ENCODE assay signal across 12 mouse cellular contexts in the genomic region with DNA sequence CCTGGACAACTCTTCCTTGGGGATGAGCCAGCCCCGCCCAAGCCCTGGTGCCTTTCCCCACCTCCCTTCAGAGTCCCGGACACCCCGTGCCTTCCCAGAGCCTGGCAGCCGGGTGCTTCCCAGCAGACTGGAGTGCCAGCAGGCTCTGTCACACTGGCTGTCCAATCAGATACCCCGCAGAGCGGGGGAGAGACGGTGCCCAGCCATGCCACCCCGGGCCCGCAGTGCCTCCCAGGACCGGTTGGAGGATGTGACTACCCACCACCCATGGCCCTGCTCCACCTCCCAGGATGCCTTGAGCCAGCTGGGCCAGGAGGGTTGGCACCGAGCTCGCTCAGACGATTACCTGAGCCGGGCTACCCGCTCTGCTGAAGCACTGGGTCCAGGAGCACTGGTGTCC. TPM values are rescaled to one million over a fixed set of nuclear protein-coding genes. Genes with fewer than 3 reads are reported as not detected.
DNase-seq lines count a peak whose midpoint lies in the region; ATAC-seq and TF ChIP-seq lines count a peak whose summit lies in the region.
"Had no signal": no experiment of that assay in that cellular context is flagged by ENCODE, and none has a peak within 500 bp of the region (broad histone marks: within the 10 kb centered on the region; RNA-seq: fewer than 3 reads in every experiment).

No protein-coding gene starts in this region.

- no peaks in the 10 kb centered on the region for H3K9me3 ChIP-seq in embryonic facial prominence, embryonic 13.5 days
- no peaks in the 10 kb centered on the region for H3K9me3 ChIP-seq in hindbrain, embryonic 10.5 days
- no peaks in the 10 kb centered on the region for H3K9me3 ChIP-seq in midbrain, postnatal 0 days (ENCODE audit: low read length)
- H3K9me3 ChIP-seq: stomach, embryonic 15.5 days had no signal

- 0 out of 2 replicates have a peak overlapping the region, but pooled peaks have one; percentile 58 for H3K4me3 ChIP-seq in embryonic facial prominence, embryonic 13.5 days
- 0 out of 2 replicates have a peak overlapping the region, but pooled peaks have one; percentile 1 for H3K4me3 ChIP-seq in hindbrain, embryonic 10.5 days
- H3K4me3 ChIP-seq in midbrain, postnatal 0 days (ENCODE audit: low read depth, low read length) = no peak overlapping the region
- H3K4me3 ChIP-seq: stomach, embryonic 15.5 days had no signal

- intact Hi-C loops in gastrocnemius, postnatal 36 days (cut with DNase I) = no loop called here

- H3K27ac ChIP-seq in embryonic facial prominence, embryonic 13.5 days = peak overlapping the region; percentile 93; the same call in 1 of the 2 replicates
- no peak overlapping the region for H3K27ac ChIP-seq in hindbrain, embryonic 10.5 days
- no peak overlapping the region for H3K27ac ChIP-seq in midbrain, postnatal 0 days (ENCODE audit: low read depth, low read length)
- H3K27ac ChIP-seq: liver, embryonic 14.5 days had no signal

- 97% methylated on average over 15 of the region's 15 CpGs for WGBS in embryonic facial prominence, embryonic 13.5 days
- WGBS in hindbrain, embryonic 10.5 days = 96% methylated on average over 15 of the region's 15 CpGs
- 94% methylated on average over 15 of the region's 15 CpGs for WGBS in midbrain, postnatal 0 days

- peak; percentile 21 for DNase-seq in gastrocnemius, postnatal 10 days
- DNase-seq in gastrocnemius, postnatal 36 days = no peak
- no peak for DNase-seq in hindbrain, embryonic 10.5 days (ENCODE audit: low spot score)
- DNase-seq in midbrain, postnatal 0 days (ENCODE audit: low spot score) = no peak
- no peak for DNase-seq in spleen, postnatal 36 days (ENCODE audit: low spot score in 2 of 2)
- no peak for DNase-seq in adrenal gland, postnatal 14 days
- DNase-seq in gastrocnemius, postnatal 4 days (ENCODE audit: low spot score in 2 of 2) = no peak

- H3K4me2 ChIP-seq in embryonic facial prominence, embryonic 13.5 days = peak overlapping the region; percentile 84; the same call in 1 of the 2 replicates
- H3K4me2 ChIP-seq in midbrain, postnatal 0 days (ENCODE audit: low read depth, low read length, poor library complexity, severe bottlenecking) = peak overlapping the region; percentile 87

- H3K36me3 ChIP-seq in embryonic facial prominence, embryonic 13.5 days = peaks cover 82% of the 10 kb centered on the region
- H3K36me3 ChIP-seq in hindbrain, embryonic 10.5 days = peaks cover 60% of the 10 kb centered on the region
- peaks cover 47% of the 10 kb centered on the region for H3K36me3 ChIP-seq in midbrain, postnatal 0 days (ENCODE audit: insufficient read depth, low read length)

- H3K9ac ChIP-seq in embryonic facial prominence, embryonic 13.5 days = peak overlapping the region; percentile 78
- 0 out of 2 replicates have a peak overlapping the region, but pooled peaks have one; percentile 19 for H3K9ac ChIP-seq in midbrain, postnatal 0 days (replicated peaks; ENCODE audit: low read length, poor library complexity, severe bottlenecking)
- H3K9ac ChIP-seq: liver, embryonic 14.5 days; stomach, embryonic 15.5 days had no signal

- H3K4me1 ChIP-seq in embryonic facial prominence, embryonic 13.5 days = peaks cover 47% of the 10 kb centered on the region
- peaks cover 40% of the 10 kb centered on the region for H3K4me1 ChIP-seq in hindbrain, embryonic 10.5 days (replicated peaks)
- peaks cover 10% of the 10 kb centered on the region for H3K4me1 ChIP-seq in midbrain, postnatal 0 days (ENCODE audit: insufficient read depth, low read length)

- no peak for ATAC-seq in embryonic facial prominence, embryonic 13.5 days (ENCODE audit: insufficient number of reproducible peaks, insufficient read depth, low FRiP score, low TSS enrichment, low read depth)
- no peak for ATAC-seq in midbrain, postnatal 0 days (ENCODE audit: low FRiP score)

- TF ChIP-seq CTCF in midbrain, postnatal 0 days (IDR thresholded peaks at IDR 0.05) = no peak

- H3K27me3 ChIP-seq in embryonic facial prominence, embryonic 13.5 days = no peaks in the 10 kb centered on the region
- H3K27me3 ChIP-seq in hindbrain, embryonic 10.5 days (ENCODE audit: insufficient read depth, poor library complexity, severe bottlenecking) = no peaks in the 10 kb centered on the region
- H3K27me3 ChIP-seq in midbrain, postnatal 0 days (ENCODE audit: insufficient read depth, low read length) = no peaks in the 10 kb centered on the region
- H3K27me3 ChIP-seq: stomach, embryonic 15.5 days had no signal

RNA-seq across cellular contexts. Expression of a gene that starts 36.3 kb away (rescaled TPM):
- total RNA-seq in gastrocnemius, postnatal 10 days (2021) = 10 to 100 TPM; 13.5 to 18.9 TPM
- 1 to 10 TPM; 5.4 to 6.6 TPM for total RNA-seq in gastrocnemius, postnatal 36 days (2021)
- polyA plus RNA-seq in embryonic facial prominence, embryonic 13.5 days (2015; fragmentation: Nextera tagmentation; extraction: Ambion mirVana) = 7.7 and 8.4 TPM in 2 replicates
- 2.7 and 4.0 TPM in 2 replicates for polyA plus RNA-seq in hindbrain, embryonic 10.5 days (2016; fragmentation: Nextera tagmentation; extraction: Ambion mirVana)
- total RNA-seq in midbrain, postnatal 0 days (2014; rRNA removed) = 80.2 and 80.9 TPM in 2 replicates
- polyA plus RNA-seq in midbrain, postnatal 0 days (2015; fragmentation: Nextera tagmentation; extraction: Ambion mirVana) = 9.2 and 9.6 TPM in 2 replicates
- 31.4 and 32.8 TPM in 2 replicates for total RNA-seq in adrenal gland, postnatal 14 days (2021)
- 10 to 100 TPM; 29.9 to 30.9 TPM for total RNA-seq in gastrocnemius, postnatal 4 days (2021)

RNA-seq across cellular contexts. Expression of a gene that starts 48.5 kb away (rescaled TPM):
- not detected for total RNA-seq in gastrocnemius, postnatal 10 days (2021)
- total RNA-seq in gastrocnemius, postnatal 36 days (2021) = not detected
- polyA plus RNA-seq in embryonic facial prominence, embryonic 13.5 days (2015; fragmentation: Nextera tagmentation; extraction: Ambion mirVana) = 1.4 and 1.8 TPM in 2 replicates
- 0.59 and 0.66 TPM in 2 replicates for polyA plus RNA-seq in hindbrain, embryonic 10.5 days (2016; fragmentation: Nextera tagmentation; extraction: Ambion mirVana)
- 0.28 TPM in 1 of 2 replicates, not detected in the other for total RNA-seq in midbrain, postnatal 0 days (2014; rRNA removed)
- 0.34 and 0.91 TPM in 2 replicates for polyA plus RNA-seq in midbrain, postnatal 0 days (2015; fragmentation: Nextera tagmentation; extraction: Ambion mirVana)
- not detected in 2 replicates for total RNA-seq in adrenal gland, postnatal 14 days (2021)
- not detected for total RNA-seq in gastrocnemius, postnatal 4 days (2021)
- total RNA-seq: common myeloid progenitor, adult 5-6 weeks; layer of hippocampus, adult 18-20 months had no signal
